Mouse (Mus musculus) erythroblast, adult 5-6 weeks (primary cell): Measurements from ENCODE around the gene Ccdc142. TPM values are rescaled to one million over a fixed set of nuclear protein-coding genes. Genes with fewer than 3 reads are reported as not detected.

Experiments
- ATAC-seq: replicated peaks from 2 replicates; pipeline ENCODE4 v1.8.0; 2016; ENCODE audit warnings: moderate number of reproducible peaks, mild to moderate bottlenecking, moderate TSS enrichment, inconsistent platforms; ENCODE audit not compliant: poor library complexity, low FRiP score, severe bottlenecking
- total RNA-seq, 2 experiments: library from RNA; stranded (forward) in 1 of 2; stranded (reverse) in 1 of 2; fragments of 150-400 nt in 1 of 2; fragments of 200-764, 138-1000 nt in 1 of 2; gene quantifications; 2 replicates each; pipeline versions ENCODE4 v1.2.3 to v1.2.4; 2015 to 2017; ENCODE audit warnings: low replicate concordance in 2 of 2

Ccdc142 gene
- total RNA-seq, 2 experiments from 2014 or later: not detected

DNA sequence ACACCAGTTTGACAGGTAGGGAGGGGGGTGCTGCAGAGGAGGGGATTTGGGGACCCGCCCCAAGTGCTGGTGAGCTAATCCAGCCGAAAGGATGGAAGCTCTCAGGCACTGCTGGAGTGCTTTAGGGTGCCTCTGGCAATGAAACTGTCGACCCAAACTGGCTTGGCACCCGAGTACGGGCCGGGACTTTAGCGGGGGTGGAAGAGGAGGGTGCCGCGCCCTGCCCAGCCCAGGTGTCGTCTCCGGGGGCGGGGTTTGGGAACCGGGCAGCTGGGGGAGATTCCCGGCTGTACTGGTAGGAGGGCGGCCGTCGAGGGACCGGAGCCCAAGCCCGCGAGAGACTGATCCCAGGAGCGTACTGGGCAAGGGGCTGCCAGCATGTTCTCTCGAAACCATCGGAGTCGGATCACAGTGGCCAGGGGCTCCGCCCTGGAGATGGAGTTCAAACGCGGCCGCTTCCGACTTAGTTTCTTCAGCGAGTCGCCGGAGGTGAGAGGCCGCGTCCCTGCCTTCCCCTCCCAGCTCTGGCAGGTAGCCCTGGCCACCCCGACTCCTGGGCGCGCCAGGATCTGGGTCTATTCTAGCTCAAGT, 34.3 kb downstream of the Ccdc142 start:
- no peak for ATAC-seq

DNA sequence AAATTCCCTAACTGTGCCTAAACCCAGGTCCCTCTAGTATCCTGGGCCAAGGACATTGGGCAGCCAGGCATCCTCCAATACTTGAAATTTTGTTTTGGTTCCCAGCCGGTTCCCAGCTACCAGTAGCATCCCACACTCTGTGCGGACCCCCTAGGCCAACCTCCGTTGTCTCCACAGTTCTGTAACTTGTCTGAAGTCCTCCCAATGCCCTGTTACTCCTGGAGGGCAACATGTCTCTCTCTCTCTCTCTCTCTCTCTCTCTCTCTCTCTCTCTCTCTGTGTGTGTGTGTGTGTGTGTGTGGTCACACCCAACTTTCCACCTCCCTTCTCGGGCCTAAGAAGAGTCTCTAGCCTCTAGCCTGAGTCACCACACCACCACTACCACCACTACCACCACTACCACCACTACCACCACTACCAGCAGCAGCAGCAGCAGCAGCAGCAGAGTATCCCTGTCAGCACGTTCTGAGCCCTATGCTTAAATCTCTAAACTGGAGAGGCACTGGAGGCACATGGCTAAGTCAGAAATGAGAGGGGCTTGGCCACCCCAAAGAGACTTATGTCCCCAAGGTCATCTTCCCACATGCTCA, 35.0 kb downstream of the Ccdc142 start:
- no peak for ATAC-seq

DNA sequence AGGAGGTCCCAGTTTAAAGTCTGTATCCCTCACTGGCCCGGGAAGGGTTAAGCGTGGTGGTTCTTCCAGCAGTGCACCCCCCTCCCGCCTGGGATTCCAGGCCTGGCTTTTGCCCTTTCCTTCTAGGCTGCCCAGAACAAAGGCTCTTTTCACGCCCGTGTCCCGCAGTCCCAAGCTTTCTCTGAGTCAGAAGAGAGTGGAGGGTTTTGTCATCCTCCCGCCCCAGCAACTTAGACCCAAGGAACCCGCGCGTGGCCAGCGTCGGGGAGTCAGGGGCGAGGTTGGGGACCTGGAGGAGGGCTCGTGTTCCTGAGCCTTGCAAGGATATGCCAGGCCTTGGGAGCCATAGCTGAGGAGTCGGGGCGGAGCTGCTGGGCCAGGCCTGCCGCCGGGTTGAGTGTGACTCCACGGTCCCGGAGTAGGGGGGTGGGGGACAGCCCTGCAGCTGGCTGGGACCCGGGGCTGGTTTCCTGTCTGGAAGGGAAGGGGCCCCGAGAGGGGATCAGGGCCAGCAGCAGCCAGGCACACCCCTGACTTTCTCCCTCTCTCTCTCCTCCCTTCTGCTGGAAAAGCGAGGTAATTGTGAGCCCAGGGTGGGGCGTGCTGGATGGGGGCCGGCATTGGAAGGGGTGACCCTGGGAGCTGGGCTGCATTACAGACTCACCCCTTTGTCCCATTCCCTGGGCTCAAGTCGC, 35.6 kb downstream of the Ccdc142 start:
- no peak for ATAC-seq

DNA sequence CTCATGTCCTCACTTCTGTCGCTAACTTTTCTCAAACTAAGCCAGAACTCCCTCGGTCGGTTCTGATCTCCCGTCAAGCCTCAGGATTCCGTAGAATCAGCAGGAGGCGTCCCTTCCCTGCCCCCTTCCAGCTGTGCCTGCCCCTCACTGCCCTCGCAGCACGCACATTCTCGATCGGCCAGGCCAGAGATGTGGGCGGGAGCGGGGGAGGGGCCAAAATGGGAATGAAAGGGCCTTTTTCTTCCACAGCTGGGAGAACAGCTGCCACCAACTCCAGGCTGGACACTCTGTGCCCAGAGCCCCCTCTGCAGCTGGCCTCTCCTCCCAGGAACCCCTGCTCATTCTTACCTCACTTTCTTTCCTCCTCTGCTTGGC, 36.2 kb downstream of the Ccdc142 start:
- no peak for ATAC-seq

DNA sequence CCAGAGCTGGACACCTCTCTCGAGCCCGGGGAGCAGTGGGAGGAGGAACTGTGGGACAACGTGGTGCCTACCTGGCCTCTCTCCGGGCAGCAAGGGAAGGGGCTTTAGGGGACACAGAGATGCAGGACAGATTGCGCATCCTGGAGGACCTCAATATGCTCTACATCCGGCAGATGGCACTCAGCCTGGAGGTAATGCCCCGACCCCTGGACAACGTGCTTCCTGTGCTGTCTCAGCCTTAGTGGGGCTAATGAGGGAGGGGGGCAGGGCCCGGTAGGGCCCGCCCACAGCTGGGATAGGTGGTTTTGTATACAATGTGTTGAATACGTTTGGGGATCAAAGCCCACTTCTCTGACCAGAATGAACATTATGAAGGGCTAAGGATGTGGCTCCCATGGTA, 36.7 kb downstream of the Ccdc142 start:
- ATAC-seq: no peak

DNA sequence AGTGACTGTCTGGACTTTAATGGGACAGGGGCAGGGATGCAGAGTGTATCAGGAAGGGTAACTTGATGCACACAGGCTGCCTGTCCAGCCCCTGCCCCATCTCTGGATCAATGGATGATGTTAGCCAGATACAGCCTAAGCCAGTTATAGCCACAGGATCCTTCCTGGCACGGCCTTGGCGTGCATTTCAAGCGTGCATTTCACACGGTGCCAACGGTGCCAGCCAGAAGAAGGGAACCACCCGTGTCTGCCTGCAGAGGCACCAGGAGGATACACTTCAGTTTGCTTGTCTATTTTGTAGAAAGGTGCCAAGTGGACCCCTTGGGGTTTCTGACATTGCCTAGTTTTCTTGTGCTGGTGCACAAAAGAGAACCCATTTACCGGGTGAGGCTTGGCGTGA, 38.6 kb downstream of the Ccdc142 start:
- no peak for ATAC-seq

DNA sequence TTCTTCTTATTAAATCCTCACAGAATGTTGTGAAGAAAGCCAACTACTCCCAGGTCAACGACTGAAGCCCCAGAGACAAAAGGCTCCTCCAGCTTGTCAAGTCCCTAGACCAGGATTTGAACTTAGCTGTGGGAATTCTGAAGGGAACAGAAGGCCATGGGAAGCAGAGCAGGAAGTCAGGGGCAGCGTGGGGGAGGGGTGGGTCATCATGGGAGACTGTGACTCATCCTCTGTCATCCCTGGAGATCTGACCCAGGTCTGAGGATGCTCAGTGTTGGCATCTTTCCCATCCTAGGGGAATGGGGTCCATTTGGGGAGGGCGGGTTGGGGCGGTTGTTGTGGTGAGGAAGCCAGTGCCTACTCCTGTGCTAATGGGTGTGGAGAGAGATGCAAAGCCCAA, 40.2 kb downstream of the Ccdc142 start:
- ATAC-seq: no peak

DNA sequence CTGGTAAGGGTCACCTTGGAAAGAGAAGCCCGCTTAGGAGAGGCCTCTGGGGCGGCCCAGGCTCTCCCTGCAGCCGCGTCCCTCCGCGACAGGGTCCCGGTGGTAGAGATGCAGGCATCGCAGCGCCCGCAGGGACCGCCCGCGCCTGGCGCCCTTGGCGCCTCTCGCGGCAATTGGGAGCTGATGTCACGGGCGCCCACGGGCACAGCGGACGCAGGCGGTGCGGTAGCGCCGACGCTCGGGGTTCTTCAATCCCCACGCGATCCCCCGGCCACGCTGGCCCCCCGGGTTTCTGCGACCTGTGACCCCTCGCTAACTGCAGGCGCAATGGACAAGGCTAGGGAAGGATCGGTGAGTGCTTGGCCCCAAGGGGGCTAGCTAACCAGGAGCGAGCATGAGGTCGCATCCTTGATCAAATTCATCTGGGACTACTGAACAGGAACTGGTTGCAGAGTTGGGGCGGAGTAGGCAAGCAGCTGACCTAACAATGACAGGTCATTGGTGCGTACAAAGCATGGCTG, 40.9 kb downstream of the Ccdc142 start:
- no peak for ATAC-seq

DNA sequence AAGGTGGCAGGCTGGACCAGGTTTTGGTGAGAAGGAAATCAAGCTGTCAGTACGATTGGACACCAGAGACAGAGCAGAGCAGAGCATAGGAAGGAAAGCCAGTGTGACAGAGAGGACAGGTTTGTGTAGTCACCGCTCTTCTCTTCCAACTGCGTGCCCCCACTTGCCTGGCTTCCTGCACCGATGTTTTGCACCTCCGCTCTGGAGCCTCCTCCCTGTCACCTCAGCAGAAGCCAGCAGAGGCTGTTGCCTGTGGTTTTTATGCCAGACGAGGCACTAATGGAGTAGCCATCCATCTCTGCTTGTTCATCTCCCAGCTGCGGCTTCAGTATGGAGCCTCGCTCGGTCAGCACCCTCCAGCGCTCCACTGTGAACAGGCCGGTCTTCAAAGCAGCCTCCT, 41.5 kb downstream of the Ccdc142 start:
- ATAC-seq: no peak

DNA sequence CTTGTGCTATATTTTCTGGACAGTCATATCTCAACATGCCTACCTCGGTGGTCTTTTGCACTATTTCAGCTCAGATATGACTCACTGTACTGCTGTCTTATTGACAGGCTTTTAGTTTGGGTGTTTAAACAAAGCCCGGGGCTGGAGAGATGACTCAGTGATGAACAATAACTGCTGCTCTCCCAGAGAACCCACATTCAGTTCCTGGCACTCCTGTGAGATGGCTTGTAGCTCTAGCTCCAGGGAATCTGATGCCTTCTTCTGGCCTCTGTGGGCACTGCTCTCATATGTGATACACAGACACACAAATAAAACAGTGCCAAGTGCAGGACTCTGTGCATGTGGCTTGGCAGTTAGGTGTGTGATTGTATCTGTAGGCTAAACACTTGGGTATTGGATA, 43.8 kb downstream of the Ccdc142 start:
- no peak for ATAC-seq

DNA sequence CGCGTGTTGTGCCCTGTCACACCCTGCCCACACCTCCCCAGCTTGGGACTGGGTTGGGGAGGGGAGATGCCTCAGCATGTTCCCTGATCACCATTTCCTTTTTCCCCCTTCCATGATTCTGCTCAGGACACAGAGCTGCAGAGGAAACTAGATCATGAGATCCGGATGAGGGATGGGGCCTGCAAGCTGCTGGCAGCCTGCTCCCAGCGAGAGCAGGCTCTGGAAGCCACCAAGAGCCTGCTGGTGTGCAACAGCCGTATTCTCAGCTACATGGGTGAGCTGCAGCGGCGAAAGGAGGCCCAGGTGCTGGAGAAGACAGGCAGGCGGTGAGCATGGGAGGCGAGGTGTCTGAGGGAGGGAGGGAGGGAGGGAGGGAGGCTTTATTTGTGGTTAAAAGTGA, 44.4 kb downstream of the Ccdc142 start:
- no peak for ATAC-seq

DNA sequence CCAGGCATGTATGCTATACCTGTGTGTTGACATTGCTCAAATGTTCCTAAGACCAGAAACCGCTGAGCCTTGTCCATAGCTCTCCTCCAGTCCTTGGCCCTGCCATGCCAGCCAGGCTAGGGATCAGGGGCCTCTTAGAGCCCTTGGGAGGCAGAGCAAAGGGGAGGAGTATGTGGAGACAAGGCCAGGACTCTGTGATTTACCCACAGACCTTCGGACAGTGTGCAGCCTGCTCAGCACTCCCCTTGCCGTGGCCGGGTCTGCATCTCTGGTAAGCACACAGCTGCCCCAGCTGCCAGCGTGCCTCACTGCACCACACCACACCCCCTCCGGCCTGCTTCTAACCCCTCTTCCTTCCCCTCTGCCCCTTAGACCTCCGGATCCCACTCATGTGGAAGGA, 45.9 kb downstream of the Ccdc142 start:
- ATAC-seq: no peak

DNA sequence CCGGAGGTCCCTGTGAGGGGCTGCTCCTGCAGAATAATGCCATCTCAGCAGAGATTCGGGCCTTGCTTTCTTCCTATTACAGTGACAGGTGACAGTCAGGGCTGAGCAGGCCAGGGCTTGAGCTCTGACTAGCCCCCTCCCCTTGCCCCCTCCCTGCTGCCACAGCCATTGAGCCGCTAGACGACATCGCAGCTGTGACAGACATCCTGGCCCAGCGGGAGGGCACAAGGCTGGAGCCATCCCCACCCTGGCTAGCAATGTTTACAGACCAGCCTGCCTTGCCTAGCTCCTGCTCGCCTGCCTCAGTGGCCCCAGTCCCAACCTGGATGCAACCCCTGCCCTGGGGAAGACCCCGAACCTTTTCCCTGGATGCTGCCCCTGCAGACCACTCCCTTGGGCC, 50.3 kb downstream of the Ccdc142 start:
- no peak for ATAC-seq

DNA sequence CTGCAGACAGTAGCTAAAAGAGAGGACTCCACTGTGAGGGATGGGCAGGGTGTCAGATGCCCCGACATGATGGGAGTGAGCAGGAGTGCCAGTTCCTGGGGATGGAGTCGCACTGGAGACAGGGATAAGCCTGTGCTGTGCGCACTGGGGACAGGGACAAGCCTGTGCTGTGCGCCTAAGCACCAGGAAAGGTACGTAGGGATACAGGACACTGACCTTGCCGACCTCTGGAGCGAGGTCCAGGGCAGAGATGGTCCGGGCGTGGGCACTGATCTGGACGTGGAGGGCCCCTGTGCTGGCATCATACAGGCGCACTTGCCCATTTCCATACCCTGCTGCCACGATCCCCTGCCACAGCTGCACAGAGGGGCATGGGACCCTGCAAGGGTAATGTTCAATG, 51.6 kb downstream of the Ccdc142 start:
- ATAC-seq: no peak

DNA sequence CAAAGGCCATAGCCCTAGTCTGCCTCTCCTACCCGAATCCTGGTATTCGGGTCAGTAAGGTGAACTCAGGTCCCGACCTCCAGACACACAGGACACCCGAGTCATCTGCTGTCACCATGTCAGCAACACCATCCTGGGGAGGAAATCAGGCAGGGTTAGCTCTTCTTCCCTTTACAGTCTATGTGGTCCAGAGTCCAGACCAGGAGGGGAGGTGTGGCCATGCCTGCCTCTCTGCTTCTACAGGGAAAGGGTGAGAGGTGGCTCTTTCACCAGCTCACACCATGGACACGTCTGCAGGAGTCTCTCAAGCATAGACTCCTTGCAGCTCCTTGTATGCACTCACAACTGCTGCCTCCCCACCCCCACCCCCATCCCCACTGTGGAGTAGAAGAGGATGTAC, 52.1 kb downstream of the Ccdc142 start:
- ATAC-seq: no peak

DNA sequence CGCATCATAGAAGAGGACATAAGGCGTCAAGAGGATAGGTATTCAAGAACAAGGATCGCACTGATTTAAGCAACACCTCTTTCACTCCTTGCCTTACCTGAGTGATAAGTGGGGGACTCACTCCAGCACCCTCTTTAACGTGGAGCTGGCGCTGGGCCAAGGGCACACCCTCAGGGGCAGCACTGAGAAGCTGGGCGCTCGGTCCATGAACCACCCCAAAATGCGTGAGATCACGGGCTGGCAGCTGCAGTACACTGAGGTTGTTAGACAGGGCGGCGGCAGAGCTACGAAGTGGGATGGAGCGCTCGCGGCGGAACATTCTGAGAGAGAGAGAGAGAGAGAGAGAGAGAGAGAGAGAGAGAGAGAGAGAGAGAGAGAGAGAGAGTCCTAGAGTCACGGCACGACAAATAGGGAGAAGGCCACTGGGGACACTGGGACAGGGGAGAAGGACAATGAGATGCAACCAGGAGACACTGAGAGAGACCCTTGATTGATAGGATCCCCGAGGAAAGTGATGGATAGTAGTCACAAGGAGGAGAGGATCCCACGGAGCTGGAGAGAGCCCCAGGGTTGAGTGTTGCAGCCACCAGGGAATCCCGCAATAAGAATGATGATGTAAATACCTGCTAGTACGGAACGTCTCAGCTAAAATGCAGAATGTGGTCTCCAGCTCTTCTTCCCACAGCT, 54.3 kb downstream of the Ccdc142 start:
- ATAC-seq: no peak

DNA sequence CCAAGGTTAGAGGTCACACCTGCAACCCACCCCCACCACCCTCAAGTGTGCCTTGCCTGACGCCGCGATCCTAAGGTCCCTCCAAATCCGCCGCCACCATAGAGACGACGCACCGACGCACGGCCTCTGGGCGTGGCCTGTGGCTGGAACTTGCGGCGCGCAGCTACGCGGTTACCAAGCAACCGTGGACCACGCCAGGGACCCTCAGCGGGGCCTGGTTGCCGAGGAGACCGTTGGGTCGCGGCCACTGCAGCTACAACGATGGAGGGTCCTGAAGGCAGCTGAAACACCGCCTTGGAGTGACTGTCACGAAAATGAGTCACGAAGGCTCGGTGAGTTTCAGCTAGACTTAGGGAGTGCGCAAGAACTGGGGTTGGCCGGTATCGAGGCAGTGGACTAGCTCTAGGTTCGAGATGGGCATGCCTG, 54.9 kb downstream of the Ccdc142 start, which contains the start of the genes Wdr54 and 1700003E16Rik:
Gene Wdr54 (minus strand): TSS at position 139 of the 426 bp plus-strand sequence.
Gene 1700003E16Rik (plus strand): TSS at position 146 of the 426 bp plus-strand sequence.
- ATAC-seq: no peak
